Mouse (Mus musculus) thymus, adult 2 months (tissue): Measurements from ENCODE around the gene Lhx4. TPM values are rescaled to one million over a fixed set of nuclear protein-coding genes. Genes with fewer than 3 reads are reported as not detected.

Experiments used
- DNase-seq: peaks from one replicate; pipeline ENCODE4 v3.0.0; 2021
- H3K27ac ChIP-seq: fragments of 200-500 bp; 2 replicates; pipeline ENCODE4 v1.5.1; 2012; ENCODE audit warnings: low read length, control low read depth; ENCODE audit not compliant: control insufficient read depth, insufficient read depth
- H3K27me3 ChIP-seq: fragments of 200-500 bp; 2 replicates; pipeline ENCODE4 v1.6.1; 2012; ENCODE audit warnings: mild to moderate bottlenecking, low read length, moderate library complexity, mixed read lengths; ENCODE audit not compliant: control insufficient read depth, insufficient read depth
- H3K36me3 ChIP-seq: fragments of 200-500 bp; 2 replicates; pipeline ENCODE4 v1.6.1; 2012; ENCODE audit warnings: mild to moderate bottlenecking, low read length, moderate library complexity; ENCODE audit not compliant: control insufficient read depth, insufficient read depth
- H3K4me1 ChIP-seq: fragments of 200-500 bp; replicated peaks from 2 replicates; pipeline ENCODE4 v1.6.1; 2012; ENCODE audit warnings: low read length; ENCODE audit not compliant: control insufficient read depth, insufficient read depth
- H3K4me3 ChIP-seq: fragments of 200-500 bp; 2 replicates; pipeline ENCODE4 v1.5.1; 2012; ENCODE audit warnings: mild to moderate bottlenecking, low read length, control low read depth, moderate library complexity; ENCODE audit not compliant: control insufficient read depth, insufficient read depth
- CTCF ChIP-seq: fragments of 200-500 bp; IDR thresholded peaks from 2 replicates; pipeline ENCODE4 v1.5.1; 2012; ENCODE audit warnings: mild to moderate bottlenecking, control low read depth, low read length, moderate library complexity, borderline replicate concordance; ENCODE audit not compliant: control insufficient read depth, poor library complexity, insufficient read depth; ENCODE audit errors: extremely low read depth
- POLR2A ChIP-seq: fragments of 200-500 bp; IDR thresholded peaks from 2 replicates; pipeline ENCODE4 v1.6.1; 2012; ENCODE audit warnings: mild to moderate bottlenecking, low read length, control low read depth, moderate library complexity; ENCODE audit not compliant: control insufficient read depth, poor library complexity, insufficient read depth; ENCODE audit errors: extremely low read depth
- WGBS: fragments of 180-500 bp; shearing (Covaris S2); methylation state at CpG from one replicate; pipeline ENCODE4 v1.1.7; 2018; 5-methylcytosine and 5-hydroxymethylcytosine counted together
- polyA plus RNA-seq: library from polyadenylated mRNA; depleted of rRNA; stranded (reverse); fragments of >200 nt; gene quantifications from 2 replicates; pipeline ENCODE4 v1.2.3, GENCODE M21; 2012

Gene Lhx4
- polyA plus RNA-seq, 1 experiment = 0.01 TPM

GRCm38 (mm10) chr1:155742411-155743363 is 8.8 kb downstream of the Lhx4 start:
- H3K27me3 ChIP-seq = peaks cover 38% of the 10 kb centered on the region
- WGBS = 3% methylated on average over 81 of the region's 81 CpGs
- no peak for DNase-seq

GRCm38 (mm10) chr1:155741988-155742387 is 9.5 kb downstream of the Lhx4 start:
- H3K27me3 ChIP-seq = peaks cover 40% of the 10 kb centered on the region
- peak overlapping the region; percentile 27 for H3K4me3 ChIP-seq
- no peak for TF ChIP-seq POLR2A
- no peak for TF ChIP-seq CTCF
- H3K27ac ChIP-seq = no peak overlapping the region
- H3K4me1 ChIP-seq = peaks cover 23% of the 10 kb centered on the region; the same call in 1 of the 2 replicates
- DNase-seq = peak; percentile 8
- WGBS = 1% methylated on average over 26 of the region's 26 CpGs
- H3K36me3 ChIP-seq = no peaks in the 10 kb centered on the region

More at GRCm38 (mm10) chr1:155742411-155743363, 8.8 kb downstream of the Lhx4 start:
- Histone ChIP-seq H3K4me3 (peak overlapping the region; percentile 27), H3K36me3 (no peaks in the 10 kb centered on the region), H3K4me1 (peaks cover 23% of the 10 kb centered on the region; the same call in 1 of the 2 replicates), H3K27ac (no peak overlapping the region)
- no peak for TF ChIP-seq POLR2A
- no peak for TF ChIP-seq CTCF

GRCm38 (mm10) chr1:155741378-155741945 is 10.0 kb downstream of the Lhx4 start:
- H3K4me3 ChIP-seq = peak overlapping the region; percentile 5; the same call in 1 of the 2 replicates
- H3K36me3 ChIP-seq = no peaks in the 10 kb centered on the region
- TF ChIP-seq CTCF (no peak), POLR2A (no peak)
- no peak overlapping the region for H3K27ac ChIP-seq
- 7% methylated on average over 34 of the region's 34 CpGs for WGBS
- DNase-seq = no peak
- H3K4me1 ChIP-seq = peaks cover 23% of the 10 kb centered on the region; the same call in 1 of the 2 replicates
- H3K27me3 ChIP-seq = peaks cover 42% of the 10 kb centered on the region

GRCm38 (mm10) chr1:155740622-155741377 is 10.7 kb downstream of the Lhx4 start:
- Histone ChIP-seq H3K27ac (no peak overlapping the region), H3K27me3 (peaks cover 49% of the 10 kb centered on the region), H3K36me3 (no peaks in the 10 kb centered on the region), H3K4me1 (peaks cover 23% of the 10 kb centered on the region; the same call in 1 of the 2 replicates), H3K4me3 (peak overlapping the region; percentile 5; the same call in 1 of the 2 replicates)
- no peak for DNase-seq
- TF ChIP-seq POLR2A (no peak), CTCF (no peak)
- 3% methylated on average over 44 of the region's 44 CpGs for WGBS

GRCm38 (mm10) chr1:155737809-155738383 is 13.6 kb downstream of the Lhx4 start:
- H3K4me3 ChIP-seq = no peak overlapping the region
- WGBS = 3% methylated on average over 25 of the region's 25 CpGs

More at GRCm38 (mm10) chr1:155737809-155738383, 13.6 kb downstream of the Lhx4 start:
- Histone ChIP-seq H3K36me3 (no peaks in the 10 kb centered on the region), H3K27ac (no peak overlapping the region), H3K27me3 (peaks cover 49% of the 10 kb centered on the region), H3K4me1 (peaks cover 22% of the 10 kb centered on the region; the same call in 1 of the 2 replicates)
- no peak for TF ChIP-seq POLR2A
- TF ChIP-seq CTCF = no peak
- DNase-seq = no peak
